Mouse (Mus musculus) heart, adult 2 months (tissue): ENCODE data around the gene Zfp277. TPM values are rescaled to one million over a fixed set of nuclear protein-coding genes. Genes with fewer than 3 reads are reported as not detected.

Source experiments
- DNase-seq, 2 experiments: peaks; one replicate each; pipeline ENCODE4 v3.0.0; 2021
- H3K27ac ChIP-seq: fragments of 200-600 bp; 2 replicates; pipeline ENCODE4 v1.8.1; 2022
- H3K27me3 ChIP-seq: fragments of 200-500 bp; 2 replicates; pipeline ENCODE4 v1.6.1; 2012; ENCODE audit warnings: mild to moderate bottlenecking, low read length, inconsistent platforms, mixed read lengths; ENCODE audit not compliant: control insufficient read depth, insufficient read depth
- H3K36me3 ChIP-seq: fragments of 200-500 bp; 2 replicates; pipeline ENCODE4 v1.6.1; 2012; ENCODE audit warnings: low read length, inconsistent platforms; ENCODE audit not compliant: control insufficient read depth, insufficient read depth
- H3K4me1 ChIP-seq: fragments of 200-500 bp; 2 replicates; pipeline ENCODE4 v1.6.1; 2011; ENCODE audit warnings: low read length; ENCODE audit not compliant: control insufficient read depth, insufficient read depth
- H3K4me3 ChIP-seq: fragments of 200-600 bp; 2 replicates; pipeline ENCODE4 v1.8.1; 2022
- H3K79me2 ChIP-seq: fragments of 200-500 bp; replicated peaks from 2 replicates; pipeline ENCODE4 v1.6.1; 2012; ENCODE audit warnings: mild to moderate bottlenecking, inconsistent platforms, low read length, moderate library complexity, mixed read lengths; ENCODE audit not compliant: control insufficient read depth, insufficient read depth
- H3K9ac ChIP-seq: fragments of 200-500 bp; 2 replicates; pipeline ENCODE4 v1.6.1; 2012; ENCODE audit warnings: low read depth, mild to moderate bottlenecking, control low read depth, inconsistent platforms, low read length, mixed read lengths
- CTCF ChIP-seq: fragments of 200-600 bp; IDR thresholded peaks from 2 replicates; pipeline ENCODE4 v1.8.1; 2022; ENCODE audit warnings: antibody characterized with exemption, mild to moderate bottlenecking, moderate library complexity
- EP300 ChIP-seq: fragments of 200-500 bp; IDR thresholded peaks from 2 replicates; pipeline ENCODE4 v1.6.1; 2011; ENCODE audit warnings: low read depth, low read length, control low read depth; ENCODE audit not compliant: insufficient read depth
- POLR2A ChIP-seq: fragments of 200-500 bp; IDR thresholded peaks from 2 replicates; pipeline ENCODE4 v1.6.1; 2011; ENCODE audit warnings: mild to moderate bottlenecking, low read depth, low read length, control low read depth; ENCODE audit not compliant: insufficient read depth
- WGBS: fragments of 180-500 bp; shearing (Covaris S2); methylation state at CpG from one replicate; pipeline ENCODE4 v1.1.7; 2018; 5-methylcytosine and 5-hydroxymethylcytosine counted together
- intact Hi-C: fragments of 180-260 bp; cut with DNase I; formaldehyde crosslinking; loops from one replicate; pipeline ENCODE4 v1.15.1; 2025
- polyA plus RNA-seq: library from polyadenylated mRNA; depleted of rRNA; stranded (reverse); fragments of >200 nt; gene quantifications from 2 replicates; pipeline ENCODE4 v1.2.3, GENCODE M21; 2012
- total RNA-seq, 2 experiments: library from RNA; stranded (reverse); gene quantifications; 2 replicates each; pipeline ENCODE4 v1.2.3; 2021

Zfp277 gene
- total and polyA plus RNA-seq, 3 experiments, result 5.2 to 10.9 (median 10.6) TPM

DNA sequence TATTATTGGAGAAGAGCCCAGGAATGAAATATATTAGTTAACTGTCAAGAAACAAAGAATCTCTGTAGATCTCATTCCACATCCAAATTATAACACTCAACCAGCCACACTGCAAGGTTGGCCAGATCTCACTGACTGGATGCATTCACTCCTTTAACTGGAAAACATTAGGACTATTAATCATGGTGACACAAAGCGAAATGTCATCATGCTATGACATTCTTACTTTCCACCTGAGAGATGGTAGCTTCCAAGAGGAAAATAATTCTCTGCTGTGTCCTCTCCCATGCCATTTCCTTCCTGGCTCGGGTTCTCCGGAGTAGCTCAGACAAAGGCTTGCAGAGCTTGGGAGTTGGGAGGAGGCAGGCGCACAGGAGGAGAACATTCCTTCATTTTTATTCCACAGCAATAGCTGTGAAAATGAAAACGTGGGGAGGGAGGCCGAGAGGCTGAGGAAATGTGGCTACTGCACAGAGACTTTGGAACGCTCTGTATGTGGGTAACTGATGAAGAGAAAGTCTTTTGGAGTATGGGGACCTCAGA is 17.1 kb upstream of the Zfp277 start:
- Histone ChIP-seq H3K27me3 (no peaks in the 10 kb centered on the region), H3K9ac (no peak overlapping the region), H3K36me3 (peaks cover 12% of the 10 kb centered on the region), H3K27ac (peak overlapping the region; percentile 34), H3K4me3 (no peak overlapping the region), H3K79me2 (peaks cover 4% of the 10 kb centered on the region), H3K4me1 (peaks cover 36% of the 10 kb centered on the region)
- intact Hi-C loops, result loop anchor here (5.0 kb wide), 1 partner anchor 40 kb away; no protein-coding TSS in a partner anchor
- no peak for DNase-seq
- no peak for TF ChIP-seq CTCF
- 0 out of 2 replicates have a peak, but pooled peaks have one; percentile 42 for TF ChIP-seq EP300
- TF ChIP-seq POLR2A, result no peak
- 42% methylated on average over 7 of the region's 7 CpGs for WGBS

DNA sequence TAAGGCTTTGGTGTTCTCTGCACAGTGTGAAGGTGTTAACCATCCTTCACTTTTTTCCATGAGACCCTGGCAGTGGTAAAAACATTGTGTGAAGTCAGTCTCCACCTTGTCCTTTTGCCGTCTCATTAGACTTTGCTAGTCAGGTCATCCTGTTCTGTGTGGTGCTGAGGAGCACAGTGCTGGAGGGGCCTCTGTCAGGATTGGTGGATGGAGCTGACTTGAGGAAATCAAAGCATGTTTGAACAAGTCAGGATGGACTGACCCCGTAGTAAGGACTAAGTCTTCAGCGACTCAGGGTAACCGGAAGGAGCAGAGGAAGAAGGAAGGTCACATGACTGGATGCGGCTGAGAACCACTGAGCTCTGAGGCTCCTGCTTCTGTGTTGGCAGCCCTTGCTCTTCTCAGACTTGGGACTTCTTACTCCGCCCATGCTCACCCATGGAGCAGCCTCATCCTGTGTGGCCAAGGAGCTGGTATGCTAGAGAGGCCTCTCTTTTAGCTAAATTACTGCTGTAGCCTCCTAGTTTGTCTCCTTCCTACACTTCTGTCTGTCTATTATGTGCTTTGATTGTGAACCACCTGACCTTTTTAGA is 14.1 kb upstream of the Zfp277 start:
- Histone ChIP-seq H3K27me3 (no peaks in the 10 kb centered on the region), H3K4me1 (peaks cover 31% of the 10 kb centered on the region), H3K36me3 (peaks cover 12% of the 10 kb centered on the region), H3K4me3 (no peak overlapping the region), H3K27ac (peak overlapping the region; percentile 88), H3K79me2 (no peaks in the 10 kb centered on the region), H3K9ac (peak overlapping the region; percentile 16; the same call in 1 of the 2 replicates)
- TF ChIP-seq CTCF (no peak), POLR2A (no peak), EP300 (no peak)
- 37% methylated on average over 6 of the region's 6 CpGs for WGBS
- intact Hi-C loops, result loop anchor here (1.0 to 5.0 kb wide), 2 partner anchors 12 to 43 kb away; no protein-coding TSS in a partner anchor
- no peak for DNase-seq

DNA sequence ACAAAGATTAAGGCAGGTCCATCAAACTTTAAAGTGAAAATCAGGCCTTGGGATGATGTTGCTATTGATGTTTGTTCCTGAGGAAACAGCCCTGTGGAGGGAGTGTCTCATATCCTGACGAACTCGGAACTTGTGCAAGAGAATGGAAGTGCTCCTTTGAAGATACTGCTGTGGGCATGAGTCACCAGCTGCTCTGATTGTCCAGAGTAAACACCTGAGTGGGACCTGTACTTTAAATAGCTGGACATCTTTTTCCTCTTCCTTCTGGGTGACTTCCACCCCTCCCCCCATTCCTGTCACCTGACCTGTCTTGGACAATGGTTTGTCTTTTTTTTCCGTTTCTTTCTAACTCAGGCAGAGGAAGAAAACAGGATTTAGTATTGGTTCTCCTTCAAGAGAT is 13.3 kb upstream of the Zfp277 start:
- 47% methylated on average over 3 of the region's 3 CpGs for WGBS
- Histone ChIP-seq H3K27me3 (no peaks in the 10 kb centered on the region), H3K36me3 (peaks cover 10% of the 10 kb centered on the region), H3K9ac (no peak overlapping the region), H3K27ac (peak overlapping the region; percentile 88), H3K79me2 (no peaks in the 10 kb centered on the region), H3K4me1 (peaks cover 25% of the 10 kb centered on the region), H3K4me3 (no peak overlapping the region)
- peak; percentile 49 to 73 for DNase-seq
- intact Hi-C loops, result loop anchor here (1.0 kb wide), 1 partner anchor 12 kb away; no protein-coding TSS in a partner anchor
- TF ChIP-seq CTCF, result no peak
- TF ChIP-seq EP300, result peak; percentile 84
- peak; percentile 45; the same call in 1 of the 2 replicates for TF ChIP-seq POLR2A

DNA sequence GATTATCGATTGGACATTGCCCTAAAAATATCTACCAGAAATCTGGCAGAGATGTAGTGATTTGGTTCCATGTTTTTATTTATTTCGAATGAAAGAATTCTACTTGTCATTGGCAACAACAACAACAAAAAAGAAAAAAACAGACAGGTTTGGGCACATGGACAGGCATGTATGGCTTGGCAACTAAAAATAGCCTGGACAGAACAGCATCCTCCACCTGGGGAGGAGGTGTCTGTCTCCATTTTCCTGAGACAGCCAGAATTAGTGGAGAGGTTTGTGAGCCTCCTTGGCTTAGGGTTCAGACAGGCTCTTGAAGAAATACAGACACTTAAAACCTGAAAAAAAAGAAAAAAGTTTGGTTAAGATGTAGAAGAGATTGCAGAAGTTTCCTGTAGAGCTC is 10.8 kb upstream of the Zfp277 start:
- H3K4me1 ChIP-seq, result peaks cover 18% of the 10 kb centered on the region
- no peaks in the 10 kb centered on the region for H3K27me3 ChIP-seq
- H3K4me3 ChIP-seq, result no peak overlapping the region
- H3K27ac ChIP-seq, result no peak overlapping the region
- 86% methylated on average over 2 of the region's 2 CpGs for WGBS
- no peak overlapping the region for H3K9ac ChIP-seq
- DNase-seq, result no peak
- TF ChIP-seq POLR2A, result no peak
- TF ChIP-seq CTCF, result no peak
- no peak for TF ChIP-seq EP300
- peaks cover 6% of the 10 kb centered on the region; the same call in 1 of the 2 replicates for H3K36me3 ChIP-seq
- H3K79me2 ChIP-seq, result no peaks in the 10 kb centered on the region
- intact Hi-C loops, result no loop called here

DNA sequence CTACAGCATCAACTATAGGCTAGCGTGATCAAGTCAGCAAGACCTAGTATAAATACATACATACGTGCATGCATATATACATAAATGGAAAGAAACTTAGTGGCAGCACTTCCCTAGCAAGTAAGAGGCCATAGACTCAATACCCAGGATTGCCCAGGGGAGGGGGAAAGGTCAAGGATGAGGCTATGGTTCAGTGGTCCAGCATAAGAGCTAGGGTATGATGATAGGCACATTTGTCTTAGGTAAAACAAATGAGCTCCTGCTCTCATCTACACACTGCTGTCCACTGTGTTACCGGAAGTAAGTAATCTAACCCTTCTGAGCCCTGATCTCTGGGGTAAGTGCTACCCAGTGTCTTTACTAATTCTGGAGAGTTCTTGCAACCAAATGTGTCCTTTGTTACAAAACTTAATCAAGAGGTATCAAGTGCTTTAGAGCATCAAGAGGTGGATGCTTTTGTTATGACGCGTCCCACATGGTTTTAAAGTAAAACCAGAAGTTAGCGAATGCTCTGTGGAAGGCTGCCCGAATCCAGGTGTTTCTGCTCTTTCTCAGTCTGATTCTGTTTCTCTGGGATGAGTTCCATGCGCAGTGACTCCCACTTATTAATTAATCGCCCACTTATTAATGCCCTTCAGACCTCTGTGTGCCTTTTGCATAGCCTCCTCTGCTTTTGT is 3.6 kb upstream of the Zfp277 start:
- no peak overlapping the region for H3K27ac ChIP-seq
- H3K79me2 ChIP-seq, result no peaks in the 10 kb centered on the region
- no peak for DNase-seq
- H3K36me3 ChIP-seq, result no peaks in the 10 kb centered on the region
- no peak for TF ChIP-seq POLR2A
- TF ChIP-seq EP300, result no peak
- no peak for TF ChIP-seq CTCF
- WGBS, result 63% methylated on average over 9 of the region's 9 CpGs
- peaks cover 2% of the 10 kb centered on the region; the same call in 1 of the 2 replicates for H3K4me1 ChIP-seq
- H3K9ac ChIP-seq, result no peak overlapping the region
- no peaks in the 10 kb centered on the region for H3K27me3 ChIP-seq
- H3K4me3 ChIP-seq, result no peak overlapping the region
- intact Hi-C loops, result loop anchor here (5.0 to 10.0 kb wide), 6 partner anchors 53 to 227 kb away; no protein-coding TSS in a partner anchor
